Mouse (Mus musculus): ENCODE measurements at regions not wholly inside any gene's neighbourhood (a gene's known extent, or its start where the extent isn't known, plus 50 kb on each side); places are given as distances from the start of the nearest gene placed in this dataset.

DNA sequence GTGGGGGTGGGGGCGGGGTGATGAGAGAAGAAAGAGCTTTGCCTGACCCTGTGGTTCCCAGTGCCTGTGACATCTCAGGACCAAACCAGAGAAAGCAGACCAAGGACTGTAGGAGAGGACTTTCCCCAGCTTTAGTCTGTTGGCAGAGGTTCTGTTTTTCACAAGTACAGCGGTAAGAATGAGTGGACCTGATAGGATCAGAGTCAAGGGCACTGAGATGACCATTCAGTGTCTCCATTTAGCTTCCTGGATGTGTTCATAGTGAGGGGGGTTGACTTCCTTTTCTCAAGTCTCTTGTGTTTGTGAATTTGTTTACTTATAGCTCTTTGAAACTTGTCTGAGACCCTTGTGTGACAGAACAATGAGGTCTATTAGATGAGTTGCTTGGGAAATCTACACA is 167.9 kb downstream of the Klf7 start:
- TF ChIP-seq CTCF (IDR thresholded peaks at IDR 0.05; ENCODE audit: low read depth), result no peak
- TF ChIP-seq EP300 (IDR thresholded peaks at IDR 0.05; ENCODE audit: low read depth), result no peak
